Mouse (Mus musculus): ENCODE measurements at regions not wholly inside any gene's neighbourhood (a gene's known extent, or its start where the extent isn't known, plus 50 kb on each side); places are given as distances from the start of the nearest gene placed in this dataset.

- TF ChIP-seq POLR2A (IDR thresholded peaks at IDR 0.05; ENCODE audit: low read depth, low read length): no peak
- no peak for TF ChIP-seq CTCF (conservative IDR thresholded peaks at IDR 0.05; ENCODE audit: insufficient read depth, insufficient read length, low read depth, low read length)
Measured at GRCm38 (mm10) chr1:152167716-152168115, 77.8 kb upstream of the 1700025G04Rik start.

All from kidney, adult 2 months (tissue).